Mouse (Mus musculus) G1E (cell line): ENCODE data around the gene Rgl1. TPM values are rescaled to one million over a fixed set of nuclear protein-coding genes. Genes with fewer than 3 reads are reported as not detected.

ENCODE experiments used
- ATAC-seq: 2 replicates; pipeline ENCODE4 v1.8.0; 2016; ENCODE audit warnings: mild to moderate bottlenecking; ENCODE audit not compliant: insufficient number of reproducible peaks, poor library complexity, low FRiP score, severe bottlenecking; ENCODE audit errors: extremely low read depth
- DNase-seq: peaks from one replicate; pipeline ENCODE4 v3.0.0; 2012; ENCODE audit warnings: low spot score
- H3K27me3 ChIP-seq: 2 replicates; pipeline ENCODE4 v1.6.1; 2012; ENCODE audit warnings: mild to moderate bottlenecking, low read length, inconsistent platforms; ENCODE audit not compliant: insufficient read depth
- H3K36me3 ChIP-seq: replicated peaks from 2 replicates; pipeline ENCODE3; 2012; ENCODE audit warnings: mild to moderate bottlenecking, inconsistent platforms
- H3K4me1 ChIP-seq: 2 replicates; pipeline ENCODE4 v1.6.1; 2012; ENCODE audit warnings: low read depth, low read length, inconsistent platforms, mixed read lengths; ENCODE audit not compliant: insufficient read depth
- H3K4me3 ChIP-seq: 2 replicates; pipeline ENCODE4 v1.5.1; 2012; ENCODE audit warnings: low read depth, mild to moderate bottlenecking, inconsistent platforms, low read length, moderate library complexity, mixed read lengths
- H3K9me3 ChIP-seq: replicated peaks from 2 replicates; pipeline ENCODE4 v1.6.1; 2012; ENCODE audit warnings: inconsistent platforms
- CTCF ChIP-seq: IDR thresholded peaks from 2 replicates; pipeline ENCODE4 v1.5.1; 2012; ENCODE audit warnings: low read depth, low read length, inconsistent platforms, mixed read lengths
- GATA1 ChIP-seq: IDR thresholded peaks from 2 replicates; pipeline ENCODE4 v1.6.1; 2012; ENCODE audit warnings: borderline replicate concordance, low read length, inconsistent platforms, mixed read lengths
- GATA2 ChIP-seq: IDR thresholded peaks from 2 replicates; pipeline ENCODE4 v1.6.1; 2012; ENCODE audit warnings: low read depth, low read length, inconsistent platforms, borderline replicate concordance
- POLR2AphosphoS5 ChIP-seq: IDR thresholded peaks from 2 replicates; pipeline ENCODE4 v1.6.1; 2012; ENCODE audit warnings: low read depth, low read length, inconsistent platforms; ENCODE audit not compliant: insufficient replicate concordance
- TAL1 ChIP-seq: conservative IDR thresholded peaks from 2 replicates; pipeline ENCODE4 v1.6.1; 2012; ENCODE audit warnings: low read depth, low read length, inconsistent platforms, mixed read lengths
- polyA plus RNA-seq: library from polyadenylated mRNA; stranded (reverse); fragments of >175 nt; gene quantifications from 2 replicates; pipeline ENCODE4 v1.2.3, GENCODE M21; 2012
- total RNA-seq, 2 experiments: library from RNA; stranded (forward) in 1 of 2; stranded (reverse) in 1 of 2; fragments of 200-1000 nt in 1 of 2; fragments of >200 nt in 1 of 2; fragmentation: Nextera tagmentation in 1 of 2; gene quantifications; 2 replicates each; pipeline ENCODE4 v1.2.3; 2014 to 2017

The Rgl1 gene
- total and polyA plus RNA-seq, 3 experiments: 0.21 to 5.7 (median 4.0) TPM

DNA sequence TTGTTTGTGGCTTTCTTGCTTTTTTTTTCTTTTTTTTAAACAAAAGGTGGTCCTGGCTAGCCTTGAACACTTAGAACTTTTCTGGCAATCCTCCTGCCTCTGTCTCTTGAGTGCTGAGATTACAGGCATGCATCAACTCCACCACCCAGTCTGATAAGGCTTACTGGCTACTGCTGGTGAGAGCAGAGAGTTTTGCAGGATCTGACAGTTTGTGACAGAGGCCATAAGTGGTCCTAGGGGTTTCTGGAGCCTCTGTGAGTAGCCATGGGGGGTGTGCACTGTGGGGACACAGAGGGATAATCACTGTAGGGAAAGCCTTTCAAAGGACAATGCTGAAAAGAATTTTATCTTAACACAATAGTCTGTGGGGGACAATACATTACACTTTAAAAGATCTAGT lies 140.5 kb downstream of the Rgl1 start:
- Histone ChIP-seq H3K4me1 (no peaks in the 10 kb centered on the region), H3K27me3 (peaks cover 7% of the 10 kb centered on the region), H3K4me3 (no peak overlapping the region), H3K9me3 (peaks cover 7% of the 10 kb centered on the region; the same call in 1 of the 2 replicates), H3K36me3 (no peaks in the 10 kb centered on the region)
- TF ChIP-seq POLR2AphosphoS5 (no peak), GATA2 (no peak), CTCF (no peak), TAL1 (no peak), GATA1 (no peak)
- ATAC-seq (no peak), DNase-seq (no peak)

- Histone ChIP-seq H3K4me1 (no peaks in the 10 kb centered on the region), H3K36me3 (no peaks in the 10 kb centered on the region), H3K27me3 (peaks cover 7% of the 10 kb centered on the region), H3K9me3 (peaks cover 7% of the 10 kb centered on the region; the same call in 1 of the 2 replicates), H3K4me3 (no peak overlapping the region)
- DNase-seq: no peak
- ATAC-seq: no peak
- no peak for TF ChIP-seq GATA1
- TF ChIP-seq CTCF: no peak
- TF ChIP-seq TAL1: no peak
- no peak for TF ChIP-seq GATA2
- TF ChIP-seq POLR2AphosphoS5: no peak
These were observed 141.3 kb downstream of the Rgl1 start for GRCm38 (mm10) chr1:152624644-152625454.

GRCm38 (mm10) chr1:152623375-152624270 lies 142.5 kb downstream of the Rgl1 start:
- H3K27me3 ChIP-seq: peaks cover 7% of the 10 kb centered on the region
- no peaks in the 10 kb centered on the region for H3K4me1 ChIP-seq
- no peaks in the 10 kb centered on the region for H3K36me3 ChIP-seq
- no peak for TF ChIP-seq GATA2
- no peak for TF ChIP-seq POLR2AphosphoS5
- no peak for TF ChIP-seq CTCF
- H3K9me3 ChIP-seq: peaks cover 7% of the 10 kb centered on the region; the same call in 1 of the 2 replicates
- H3K4me3 ChIP-seq: no peak overlapping the region
- no peak for DNase-seq
- no peak for ATAC-seq

DNA sequence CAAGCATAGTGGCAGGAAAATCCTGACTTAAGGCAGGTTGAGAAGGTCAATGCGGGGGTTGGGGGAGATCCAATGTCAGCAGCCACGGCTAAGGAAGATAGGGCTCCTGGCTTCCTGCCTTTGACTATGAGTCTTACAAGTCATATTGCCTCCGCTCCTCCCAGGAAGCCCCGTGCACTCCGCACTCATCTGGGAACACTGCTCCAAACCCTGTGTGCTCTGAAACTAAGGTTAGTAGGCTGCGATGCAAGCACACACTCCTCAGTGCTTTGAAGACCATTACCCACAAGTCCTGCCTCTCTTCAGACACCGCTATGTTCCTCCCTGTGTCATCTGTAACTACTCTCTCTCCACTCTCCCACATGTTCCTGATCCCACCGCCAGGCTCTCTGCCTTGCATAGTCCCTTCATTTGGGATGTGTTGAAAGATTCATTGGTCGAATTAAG lies 143.4 kb downstream of the Rgl1 start:
- DNase-seq: no peak
- Histone ChIP-seq H3K4me1 (no peaks in the 10 kb centered on the region), H3K4me3 (no peak overlapping the region), H3K9me3 (peaks cover 7% of the 10 kb centered on the region; the same call in 1 of the 2 replicates), H3K27me3 (peaks cover 7% of the 10 kb centered on the region), H3K36me3 (no peaks in the 10 kb centered on the region)
- TF ChIP-seq POLR2AphosphoS5: no peak
- TF ChIP-seq GATA1: no peak
- no peak for TF ChIP-seq GATA2
- no peak for TF ChIP-seq CTCF
- no peak for TF ChIP-seq TAL1
- ATAC-seq: no peak

DNA sequence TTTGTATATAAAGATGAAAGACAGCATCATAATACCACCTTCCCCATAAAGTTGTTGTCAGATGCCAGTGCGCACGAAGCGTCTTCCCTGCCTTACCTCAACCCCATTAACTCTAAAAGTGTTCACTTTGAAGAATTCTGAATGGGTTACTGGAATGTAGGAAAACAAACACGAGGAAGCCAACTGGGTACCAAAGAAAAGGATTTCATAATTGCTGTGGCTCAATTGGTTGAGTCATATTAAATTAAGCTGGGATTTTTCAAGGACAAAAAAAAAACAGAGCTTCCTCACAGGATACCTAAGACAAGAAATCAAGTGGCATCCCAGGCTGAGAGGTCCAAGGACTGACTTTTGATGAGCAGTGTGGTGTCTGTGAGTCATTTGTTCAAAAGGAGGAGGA lies 144.5 kb downstream of the Rgl1 start:
- TF ChIP-seq CTCF (no peak), GATA1 (no peak)
- H3K4me1 ChIP-seq: no peaks in the 10 kb centered on the region
- no peak for ATAC-seq
- DNase-seq: no peak
- no peaks in the 10 kb centered on the region for H3K36me3 ChIP-seq
- H3K9me3 ChIP-seq: peaks cover 14% of the 10 kb centered on the region
- H3K27me3 ChIP-seq: peaks cover 7% of the 10 kb centered on the region
- no peak overlapping the region for H3K4me3 ChIP-seq

- Histone ChIP-seq H3K27me3 (0 out of 2 replicates have a peak, but pooled peaks cover 2% of the 10 kb centered on the region), H3K4me3 (no peak overlapping the region), H3K4me1 (peaks cover 2% of the 10 kb centered on the region; the same call in 1 of the 2 replicates), H3K9me3 (peaks cover 9% of the 10 kb centered on the region), H3K36me3 (no peaks in the 10 kb centered on the region)
- TF ChIP-seq POLR2AphosphoS5: no peak
- DNase-seq (no peak), ATAC-seq (no peak)
These were observed 146.8 kb downstream of the Rgl1 start for GRCm38 (mm10) chr1:152619396-152619795.
